Mouse (Mus musculus) forebrain, embryonic 10.5 days (tissue): ENCODE measurements around the gene Emg1. TPM values are rescaled to one million over a fixed set of nuclear protein-coding genes. Genes with fewer than 3 reads are reported as not detected.
A peak's percentile ranks its signal among the peaks of the same experiment; 100 is the strongest.

ENCODE experiments used
- DNase-seq: peaks from one replicate; pipeline ENCODE4 v3.0.0-alpha.2; 2017; ENCODE audit warnings: low spot score; ENCODE audit errors: extremely low spot score
- H3K27ac ChIP-seq: fragments of 300-500 bp; sonication (generic); 2 replicates; pipeline ENCODE4 v1.5.1; 2016; ENCODE audit warnings: mild to moderate bottlenecking
- H3K27me3 ChIP-seq: fragments of 300-500 bp; sonication (generic); 2 replicates; pipeline ENCODE4 v1.6.1; 2016; ENCODE audit warnings: mild to moderate bottlenecking; ENCODE audit not compliant: poor library complexity, severe bottlenecking
- H3K36me3 ChIP-seq: fragments of 300-500 bp; sonication (generic); replicated peaks from 2 replicates; pipeline ENCODE4 v1.6.1; 2016; ENCODE audit warnings: mild to moderate bottlenecking, moderate library complexity
- H3K4me1 ChIP-seq: fragments of 300-500 bp; sonication (generic); 2 replicates; pipeline ENCODE4 v1.6.1; 2016
- H3K4me3 ChIP-seq: fragments of 300-500 bp; sonication (generic); 2 replicates; pipeline ENCODE4 v1.5.1; 2016; ENCODE audit warnings: mild to moderate bottlenecking, moderate library complexity
- H3K9me3 ChIP-seq: fragments of 300-500 bp; sonication (generic); 2 replicates; pipeline ENCODE4 v1.6.1; 2016; ENCODE audit warnings: mild to moderate bottlenecking, moderate library complexity
- WGBS: fragments of 180-500 bp; shearing (Covaris S2); methylation state at CpG from one replicate; pipeline ENCODE4 v1.1.7; 2016; 5-methylcytosine and 5-hydroxymethylcytosine counted together
- polyA plus RNA-seq: library from polyadenylated mRNA; unstranded; fragments of >200 nt; fragmentation: Nextera tagmentation; extraction: Ambion mirVana; gene quantifications from 2 replicates; pipeline ENCODE4 v1.2.1, GENCODE M21; 2016

Emg1 gene
- polyA plus RNA-seq, 1 experiment from 2014 or later, result 270 TPM

DNA sequence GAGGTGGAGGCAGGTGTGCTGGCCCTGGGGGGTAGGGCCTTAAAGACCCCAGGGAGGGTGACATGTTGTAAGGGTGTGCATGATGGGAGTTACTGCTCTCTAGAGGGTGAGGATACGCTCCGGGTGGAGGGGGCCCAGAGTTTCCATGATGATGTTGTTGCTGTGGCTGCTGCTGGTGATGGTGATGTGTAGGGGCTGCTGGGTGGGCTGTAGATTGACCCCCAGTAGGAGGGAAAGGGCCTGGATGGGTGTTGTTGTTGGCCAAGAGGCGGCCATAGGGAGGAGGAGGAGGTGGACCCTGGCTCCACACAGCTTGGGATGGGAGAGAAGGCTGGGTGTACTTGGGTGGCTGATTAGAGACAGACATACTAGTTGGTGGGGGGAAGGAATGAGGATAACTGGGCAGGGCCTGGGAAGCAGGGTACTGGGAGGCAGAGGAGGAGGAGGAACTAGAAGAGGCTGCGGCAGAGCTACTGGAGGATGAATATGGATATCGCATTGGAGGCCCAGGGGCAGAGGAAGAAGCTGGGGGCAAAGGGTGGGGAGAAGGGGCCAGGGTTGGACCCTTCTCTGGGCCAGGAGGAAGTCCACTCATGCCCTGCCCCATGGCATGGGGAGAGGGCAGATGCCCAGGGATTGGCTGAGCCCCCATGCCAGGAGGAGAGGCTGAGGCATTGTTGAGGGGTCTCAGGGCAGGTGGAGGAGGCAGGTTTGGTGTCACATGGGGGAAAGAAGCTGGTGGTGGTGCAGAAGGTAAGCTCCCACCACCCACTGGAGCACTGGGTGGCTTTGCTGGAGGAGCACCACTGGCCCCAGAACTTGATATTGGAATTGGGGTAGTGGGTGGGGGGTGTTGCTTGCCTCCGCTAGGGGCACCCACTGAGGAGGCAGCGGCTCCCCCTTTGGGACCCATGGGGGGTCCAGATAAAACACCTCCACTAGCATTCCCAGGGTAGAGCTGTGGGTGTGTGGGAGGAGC is 35.0 kb upstream of the Emg1 start:
- Histone ChIP-seq H3K4me3 (peak overlapping the region; percentile 71), H3K27me3 (0 out of 2 replicates have a peak, but pooled peaks cover 3% of the 10 kb centered on the region), H3K4me1 (peaks cover 42% of the 10 kb centered on the region), H3K27ac (peak overlapping the region; percentile 97), H3K36me3 (peaks cover 81% of the 10 kb centered on the region), H3K9me3 (no peaks in the 10 kb centered on the region)
- DNase-seq, result no peak
- WGBS, result 88% methylated on average over 7 of the region's 7 CpGs

DNA sequence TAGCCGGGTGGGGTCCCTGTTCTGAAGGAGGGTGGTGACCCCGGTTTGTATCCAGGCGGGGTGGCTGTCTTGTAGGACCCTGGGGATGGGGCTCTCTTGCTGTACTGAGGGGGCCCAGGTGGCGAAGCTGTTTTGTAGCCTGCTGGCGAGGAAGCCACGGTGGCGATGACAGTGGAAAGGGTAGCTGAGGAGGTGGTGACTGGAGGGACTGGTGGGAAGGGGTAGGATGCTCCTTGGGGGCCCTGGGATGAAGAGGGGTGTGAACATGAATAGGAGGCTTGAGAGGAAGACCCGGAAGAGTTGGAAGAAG is 34.3 kb upstream of the Emg1 start:
- Histone ChIP-seq H3K27me3 (0 out of 2 replicates have a peak, but pooled peaks cover 3% of the 10 kb centered on the region), H3K36me3 (peaks cover 77% of the 10 kb centered on the region), H3K27ac (peak overlapping the region; percentile 97), H3K9me3 (no peaks in the 10 kb centered on the region), H3K4me1 (peaks cover 47% of the 10 kb centered on the region), H3K4me3 (peak overlapping the region; percentile 71)
- WGBS, result 23% methylated on average over 8 of the region's 8 CpGs
- no peak for DNase-seq

DNA sequence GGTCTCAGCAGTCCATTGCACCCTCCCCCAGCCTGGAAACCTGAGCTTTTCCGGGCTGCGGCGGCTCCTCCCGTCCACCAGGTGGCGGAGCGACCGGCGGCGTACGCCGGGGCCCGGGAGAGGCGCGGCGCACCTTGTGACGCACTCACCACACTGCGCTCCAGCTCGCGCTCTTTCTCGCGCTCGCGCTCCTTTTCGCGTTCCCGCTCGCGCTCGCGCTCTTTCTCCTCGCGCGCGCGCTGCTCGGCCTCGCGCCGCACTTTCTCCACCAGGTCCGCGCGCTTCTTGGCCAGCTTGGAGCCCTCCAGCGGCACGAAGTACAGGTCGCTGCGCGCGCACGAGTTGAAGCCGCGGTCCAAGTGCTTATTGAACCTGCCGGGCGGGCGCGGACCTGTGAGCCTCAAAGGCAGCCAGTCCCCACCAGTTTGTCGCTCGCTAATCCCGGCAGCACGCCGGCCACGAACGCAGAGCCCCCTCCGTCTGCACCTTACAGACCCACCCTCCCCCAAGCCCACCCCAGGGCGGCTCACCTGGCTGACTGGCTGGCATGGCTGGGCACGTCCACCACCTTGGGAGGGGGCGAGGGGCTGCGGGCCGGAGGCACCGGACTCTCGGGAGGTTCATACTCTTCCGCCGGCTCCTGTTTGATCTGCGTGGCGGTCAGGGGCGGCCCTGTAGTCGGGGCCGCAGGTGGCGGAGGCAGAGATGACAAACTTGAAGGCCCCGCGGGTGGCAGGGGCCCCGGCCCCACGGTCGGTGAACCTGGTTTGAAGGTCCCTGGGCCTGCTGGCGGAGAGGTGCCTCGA is 33.7 kb upstream of the Emg1 start:
- Histone ChIP-seq H3K36me3 (peaks cover 72% of the 10 kb centered on the region), H3K4me3 (peak overlapping the region; percentile 71), H3K27me3 (0 out of 2 replicates have a peak, but pooled peaks cover 3% of the 10 kb centered on the region), H3K4me1 (peaks cover 49% of the 10 kb centered on the region), H3K27ac (peak overlapping the region; percentile 97), H3K9me3 (no peaks in the 10 kb centered on the region)
- under 1% methylated on average over 85 of the region's 85 CpGs for WGBS
- peak; percentile 93 for DNase-seq

DNA sequence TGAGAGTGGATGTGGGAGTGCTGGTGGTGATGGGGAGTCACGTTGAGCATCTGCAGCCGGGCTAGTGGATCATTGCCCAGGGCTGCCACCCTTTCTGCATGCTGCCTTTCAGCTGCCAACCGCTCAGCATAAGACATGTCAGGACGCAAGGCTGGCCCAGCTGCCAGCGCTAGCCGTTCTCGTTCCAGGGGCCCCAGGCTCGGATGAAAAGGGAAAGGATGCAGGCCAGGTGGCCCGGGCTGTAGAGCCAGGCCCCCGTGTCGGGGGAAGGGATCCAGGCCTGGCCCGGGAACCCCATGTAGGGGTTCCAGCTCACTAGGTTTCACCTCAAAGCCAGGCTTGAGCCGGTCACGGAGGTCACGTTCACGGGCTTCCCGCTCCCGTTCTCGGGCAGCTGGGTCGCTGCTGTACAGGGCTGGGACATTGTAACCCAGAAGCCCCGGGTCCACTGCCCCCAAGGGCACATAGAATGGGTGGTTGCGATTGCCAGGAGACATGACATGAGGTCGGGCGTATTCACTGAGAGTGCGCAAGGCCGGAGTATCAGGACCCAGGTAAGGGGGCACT is 32.9 kb upstream of the Emg1 start:
- H3K4me3 ChIP-seq, result peak overlapping the region; percentile 71
- H3K4me1 ChIP-seq, result peaks cover 58% of the 10 kb centered on the region
- no peaks in the 10 kb centered on the region for H3K9me3 ChIP-seq
- WGBS, result 75% methylated on average over 26 of the region's 26 CpGs
- H3K36me3 ChIP-seq, result peaks cover 64% of the 10 kb centered on the region
- DNase-seq, result no peak
- H3K27me3 ChIP-seq, result 0 out of 2 replicates have a peak, but pooled peaks cover 3% of the 10 kb centered on the region
- H3K27ac ChIP-seq, result peak overlapping the region; percentile 97

DNA sequence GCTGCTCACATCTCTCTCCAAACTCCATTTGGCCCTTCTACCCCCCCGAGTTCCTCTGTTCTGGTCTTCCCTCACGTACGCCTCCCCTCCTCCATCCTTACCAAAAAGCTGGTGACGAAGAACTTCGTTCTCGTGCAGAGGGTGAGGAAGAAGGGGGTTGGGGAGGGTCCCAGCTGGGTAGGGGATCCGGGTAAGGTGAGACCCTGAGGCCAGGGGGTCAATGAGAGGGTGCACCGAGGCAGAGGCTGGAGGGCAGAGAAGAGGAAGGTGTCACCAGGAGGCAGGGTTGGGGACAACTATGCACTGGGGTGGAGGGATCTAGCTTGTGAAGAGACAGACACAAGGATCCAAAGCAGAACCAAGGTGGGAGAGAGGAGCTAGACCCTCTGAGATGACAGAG is 31.7 kb upstream of the Emg1 start:
- no peak overlapping the region for H3K4me3 ChIP-seq
- peaks cover 60% of the 10 kb centered on the region for H3K36me3 ChIP-seq
- H3K27ac ChIP-seq, result no peak overlapping the region
- H3K9me3 ChIP-seq, result no peaks in the 10 kb centered on the region
- WGBS, result 94% methylated on average over 8 of the region's 8 CpGs
- peaks cover 70% of the 10 kb centered on the region for H3K4me1 ChIP-seq
- H3K27me3 ChIP-seq, result 0 out of 2 replicates have a peak, but pooled peaks cover 3% of the 10 kb centered on the region
- no peak for DNase-seq

DNA sequence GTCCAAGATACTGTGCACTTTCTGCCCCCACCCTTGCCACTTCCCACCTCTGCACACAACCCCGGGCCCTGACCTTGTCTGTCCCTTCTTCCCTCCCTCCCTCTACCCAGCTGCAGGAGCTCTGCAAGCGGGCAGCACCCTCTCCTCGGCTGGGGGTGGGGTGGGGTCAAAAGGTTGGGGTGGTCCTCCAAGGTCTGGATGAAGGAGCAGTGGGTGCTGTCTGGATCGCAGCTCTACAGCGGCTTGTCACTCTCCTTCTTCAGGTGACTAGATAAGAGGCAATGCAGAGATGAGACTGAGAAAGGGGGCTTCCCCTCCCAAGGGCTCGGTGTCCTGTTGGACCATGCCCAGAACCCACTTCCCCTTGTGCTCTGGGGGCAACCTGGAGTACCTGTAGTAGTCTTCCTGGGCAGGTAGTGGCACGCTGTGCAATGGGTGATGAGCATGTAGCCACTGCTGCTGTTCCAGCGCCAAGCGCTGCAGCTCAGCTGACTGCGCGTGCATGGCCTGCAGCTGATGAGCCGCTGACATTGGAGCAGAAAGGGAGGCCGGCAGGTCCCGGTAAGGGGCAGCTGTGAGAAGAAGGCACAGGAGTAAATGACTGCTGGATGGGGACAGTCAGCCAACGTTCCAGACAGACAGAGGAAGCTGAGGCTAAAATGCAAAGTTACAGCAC is 31.0 kb upstream of the Emg1 start:
- DNase-seq, result no peak
- peaks cover 59% of the 10 kb centered on the region for H3K36me3 ChIP-seq
- WGBS, result 93% methylated on average over 15 of the region's 15 CpGs
- H3K27ac ChIP-seq, result peak overlapping the region; percentile 31; the same call in 1 of the 2 replicates
- 0 out of 2 replicates have a peak, but pooled peaks cover 3% of the 10 kb centered on the region for H3K27me3 ChIP-seq
- peak overlapping the region; percentile 3; the same call in 1 of the 2 replicates for H3K4me3 ChIP-seq
- no peaks in the 10 kb centered on the region for H3K9me3 ChIP-seq
- H3K4me1 ChIP-seq, result peaks cover 76% of the 10 kb centered on the region

DNA sequence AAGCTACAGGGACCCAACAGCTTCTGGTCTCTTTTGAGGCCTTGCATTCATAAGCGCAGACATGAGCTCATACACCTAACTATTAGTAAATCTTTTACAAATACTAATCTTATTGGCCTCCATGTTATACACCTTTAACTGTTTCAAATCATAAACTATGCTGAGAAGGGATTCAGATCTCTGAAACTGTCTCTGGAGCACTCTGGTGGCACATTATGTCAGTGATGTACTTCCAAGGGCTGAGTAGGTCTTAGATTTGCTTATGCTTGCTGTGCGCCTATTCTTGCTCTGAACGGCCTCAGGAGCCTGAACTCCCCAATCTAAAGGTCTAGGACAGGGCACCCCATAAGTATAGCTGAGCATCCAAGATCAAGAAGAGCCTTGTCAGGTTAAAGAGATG is 29.9 kb upstream of the Emg1 start:
- peak overlapping the region; percentile 99 for H3K27ac ChIP-seq
- 64% methylated on average over 3 of the region's 3 CpGs for WGBS
- H3K36me3 ChIP-seq, result peaks cover 48% of the 10 kb centered on the region
- H3K4me3 ChIP-seq, result peak overlapping the region; percentile 74
- H3K27me3 ChIP-seq, result no peaks in the 10 kb centered on the region
- H3K9me3 ChIP-seq, result no peaks in the 10 kb centered on the region
- DNase-seq, result no peak
- H3K4me1 ChIP-seq, result peaks cover 79% of the 10 kb centered on the region

DNA sequence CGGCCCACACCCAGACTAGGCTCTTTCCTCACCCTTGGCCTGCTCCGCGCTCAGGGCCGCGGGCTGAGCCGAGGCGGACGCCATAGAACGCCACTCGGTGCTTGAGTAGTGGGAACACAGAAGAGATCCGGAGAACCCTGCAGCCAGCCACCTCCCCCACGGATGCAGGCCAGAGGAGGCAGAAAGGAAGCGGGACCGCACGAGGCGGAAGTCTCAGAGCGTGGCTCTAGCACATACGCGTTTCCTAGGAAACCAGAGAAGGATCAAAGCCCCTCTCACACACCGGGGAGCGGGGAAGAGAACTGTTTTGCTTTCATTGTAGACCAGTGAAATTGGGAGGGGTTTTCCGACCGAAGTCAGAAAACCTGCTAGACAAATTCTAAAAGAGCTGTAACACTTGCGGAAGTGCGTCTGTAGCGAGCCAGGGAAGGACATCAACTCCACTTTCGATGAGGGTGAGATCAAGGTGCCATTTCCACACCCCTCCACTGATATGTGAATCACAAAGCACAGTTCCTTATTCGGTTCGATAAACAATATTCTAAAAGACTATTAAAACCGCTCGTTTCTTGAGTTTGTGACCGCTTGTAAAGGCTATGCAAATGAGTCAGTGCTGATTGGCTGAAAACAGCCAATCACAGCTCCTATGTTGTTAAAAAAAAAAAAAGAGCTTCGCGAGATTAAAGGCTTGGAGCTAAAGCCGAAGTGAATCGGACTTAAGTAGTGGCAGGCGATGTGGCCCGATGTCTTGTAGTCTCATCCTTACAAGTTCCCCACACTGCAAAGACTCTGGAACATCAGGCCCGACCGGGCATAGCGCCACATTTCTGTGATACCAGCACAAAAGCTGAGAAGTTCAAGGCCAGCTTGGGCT is 29.1 kb upstream of the Emg1 start, which contains the start of gene Grcc10:
Grcc10 (minus strand) TSS at position 487 of the 874 bp plus-strand sequence.
- Histone ChIP-seq H3K27ac (peak within 1 kb of the TSS; percentile 99), H3K27me3 (no peaks in the 10 kb centered on the region), H3K4me1 (peaks cover 72% of the 10 kb centered on the region), H3K4me3 (peak within 1 kb of the TSS; percentile 74), H3K9me3 (no peaks in the 10 kb centered on the region), H3K36me3 (peaks cover 42% of the 10 kb centered on the region)
- under 1% methylated on average over 41 of the region's 41 CpGs for WGBS
- peak; percentile 95 for DNase-seq

DNA sequence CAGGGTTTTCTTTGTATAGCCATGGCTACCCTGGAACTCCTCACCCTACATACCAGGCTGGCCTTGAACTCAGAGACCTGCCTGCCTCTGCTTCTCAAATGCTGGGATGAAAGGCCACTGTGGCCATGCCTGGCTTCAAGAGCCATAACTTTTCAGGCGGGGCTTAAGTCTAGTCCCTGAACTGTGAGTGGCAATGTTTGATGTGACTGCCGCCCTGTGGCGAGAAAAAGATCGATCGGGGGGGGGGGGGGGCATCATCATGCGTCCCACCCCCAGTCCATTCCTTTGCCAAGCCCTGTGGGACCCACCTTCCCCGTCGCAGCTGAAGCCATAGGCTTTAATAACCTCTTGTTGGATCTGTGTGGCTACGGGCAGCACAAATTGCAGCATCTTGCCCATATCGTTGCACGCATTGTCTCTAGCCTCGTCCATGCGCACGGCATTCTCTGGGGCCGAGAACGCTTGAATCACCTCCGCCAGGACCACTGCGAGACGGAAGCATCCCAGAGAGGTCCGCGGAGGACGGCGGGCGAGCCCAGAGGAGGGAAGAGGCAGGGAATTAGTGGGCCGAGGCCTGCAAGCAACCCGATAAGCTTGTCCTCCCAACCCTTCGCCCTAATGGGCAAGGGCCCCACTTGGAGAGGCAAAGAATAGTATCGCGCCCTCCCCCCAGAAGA is 28.4 kb upstream of the Emg1 start:
- WGBS, result under 1% methylated on average over 29 of the region's 29 CpGs
- H3K4me3 ChIP-seq, result peak overlapping the region; percentile 74
- H3K27ac ChIP-seq, result peak overlapping the region; percentile 99
- H3K27me3 ChIP-seq, result no peaks in the 10 kb centered on the region
- DNase-seq, result no peak
- no peaks in the 10 kb centered on the region for H3K9me3 ChIP-seq
- peaks cover 42% of the 10 kb centered on the region for H3K36me3 ChIP-seq
- peaks cover 64% of the 10 kb centered on the region for H3K4me1 ChIP-seq

DNA sequence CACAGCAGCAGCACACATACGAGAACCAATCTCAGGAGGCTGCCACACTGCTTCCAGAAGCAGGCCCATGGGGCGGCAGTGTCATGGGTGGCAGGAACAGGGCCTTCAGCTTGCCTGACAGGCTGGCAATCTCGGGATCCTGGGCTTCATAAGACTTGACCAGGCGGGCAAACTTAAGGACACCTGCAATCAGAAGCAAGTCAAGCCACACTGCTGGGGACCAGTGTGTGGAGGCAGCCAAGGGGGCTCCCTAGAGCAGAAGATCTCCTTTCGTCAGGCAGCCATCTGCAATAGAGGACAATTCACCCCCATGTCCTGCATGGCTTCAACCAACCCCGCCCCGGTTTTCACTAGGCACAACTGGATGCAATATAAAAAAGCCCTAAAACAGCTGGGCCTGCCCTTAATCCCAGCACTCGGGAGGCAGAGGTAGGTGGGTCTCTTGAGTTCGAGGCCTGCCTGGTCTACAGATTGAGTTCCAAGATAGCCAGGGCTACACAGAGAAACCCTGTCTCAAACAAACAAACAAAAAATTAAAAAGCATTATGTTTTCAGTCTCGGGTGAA is 27.3 kb upstream of the Emg1 start:
- H3K27ac ChIP-seq, result peak overlapping the region; percentile 99; the same call in 1 of the 2 replicates
- DNase-seq, result no peak
- peaks cover 33% of the 10 kb centered on the region for H3K36me3 ChIP-seq
- H3K9me3 ChIP-seq, result no peaks in the 10 kb centered on the region
- H3K4me3 ChIP-seq, result peak overlapping the region; percentile 74; the same call in 1 of the 2 replicates
- no peaks in the 10 kb centered on the region for H3K27me3 ChIP-seq
- H3K4me1 ChIP-seq, result peaks cover 56% of the 10 kb centered on the region
- 88% methylated on average over 10 of the region's 10 CpGs for WGBS
